Mouse (Mus musculus) thymus, postnatal 0 days (tissue): ENCODE results near the gene Vmn1r4. TPM values are rescaled to one million over a fixed set of nuclear protein-coding genes. Genes with fewer than 3 reads are reported as not detected.

Experiments
- DNase-seq: peaks from one replicate; pipeline ENCODE4 v3.0.0-alpha.2; 2015; ENCODE audit warnings: low spot score
- polyA plus RNA-seq: library from polyadenylated mRNA; unstranded; fragments of >200 nt; fragmentation: Nextera tagmentation; extraction: Ambion mirVana; gene quantifications from 2 replicates; pipeline ENCODE4 v1.2.1, GENCODE M21; 2015

Vmn1r4 gene
- 0.27 and 0.51 TPM in 2 replicates for polyA plus RNA-seq

- peak; percentile 98 for DNase-seq
Observed at GRCm38 (mm10) chr6:56923726-56924707, at the start of gene Vmn1r4, which contains the start of gene Nt5c3. TSS of gene Vmn1r4 (plus strand) at chr6:56924015. TSS of gene Nt5c3 (minus strand) at chr6:56923932.

GRCm38 (mm10) chr6:56876870-56877269, 46.9 kb upstream of the Vmn1r4 start:
- no peak for DNase-seq

- no peak for DNase-seq
Observed at GRCm38 (mm10) chr6:56877985-56878384, 45.8 kb upstream of the Vmn1r4 start.

- DNase-seq, result no peak
Observed at GRCm38 (mm10) chr6:56879352-56879955, 44.4 kb upstream of the Vmn1r4 start.

DNA sequence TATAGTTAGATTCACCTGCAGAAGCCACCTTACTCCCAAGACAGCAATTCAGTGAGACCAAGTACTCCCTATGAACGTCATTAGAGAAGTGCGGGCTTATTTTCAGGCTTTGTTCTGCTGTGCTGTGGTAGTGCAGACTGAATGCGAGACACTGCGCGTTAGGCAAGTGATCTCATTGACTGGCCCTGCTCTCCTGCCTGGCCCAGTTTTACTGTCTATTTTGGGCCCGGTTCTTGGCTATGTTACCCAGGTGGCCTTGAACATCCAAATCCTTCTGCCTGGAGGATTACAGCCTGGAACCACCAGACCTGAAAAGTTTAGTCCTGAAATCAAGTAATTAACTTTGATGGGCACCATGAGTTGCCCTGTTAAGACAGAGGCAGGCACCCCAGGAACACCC, 35.3 kb upstream of the Vmn1r4 start:
- DNase-seq, result no peak

DNA sequence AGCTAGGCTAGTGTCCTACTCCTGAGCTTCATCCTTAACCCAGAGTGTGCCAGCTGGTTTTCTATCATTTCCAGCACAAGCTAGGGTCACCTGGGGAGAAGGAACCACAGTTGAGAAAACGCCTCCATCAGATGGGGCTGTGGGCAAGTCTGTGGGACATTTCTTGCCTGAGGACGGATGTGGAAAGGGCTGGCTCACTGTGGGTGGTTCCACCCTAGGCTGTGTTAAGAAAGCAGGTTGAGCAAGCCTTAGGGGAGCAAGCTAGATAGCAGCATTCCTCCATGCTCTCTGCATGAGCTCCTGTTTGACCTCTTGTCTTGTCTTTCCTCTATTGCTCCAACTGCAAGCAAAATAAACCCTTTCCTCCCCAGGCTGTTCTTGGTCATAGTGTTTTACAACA, 33.1 kb upstream of the Vmn1r4 start:
- no peak for DNase-seq

DNA sequence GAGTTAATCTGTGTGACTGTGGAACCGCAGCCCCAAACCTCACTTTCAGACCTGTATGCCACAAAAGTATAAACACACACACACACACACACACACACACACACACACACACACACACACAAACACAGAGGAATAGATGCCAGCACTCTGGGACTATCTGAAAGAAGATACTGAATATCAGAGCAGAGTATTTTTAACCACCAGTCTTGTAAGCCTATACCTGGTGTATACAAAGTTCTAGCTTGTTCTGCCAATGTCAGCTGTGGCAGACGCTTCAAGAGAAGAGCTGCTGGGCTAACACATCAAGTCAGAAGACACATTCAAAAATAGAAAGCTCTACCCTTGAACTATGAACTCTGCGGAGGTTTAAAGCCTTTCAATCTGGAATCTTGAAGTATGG, 24.2 kb upstream of the Vmn1r4 start:
- DNase-seq, result no peak

GRCm38 (mm10) chr6:56901336-56901735, 22.5 kb upstream of the Vmn1r4 start:
- DNase-seq, result no peak

DNA sequence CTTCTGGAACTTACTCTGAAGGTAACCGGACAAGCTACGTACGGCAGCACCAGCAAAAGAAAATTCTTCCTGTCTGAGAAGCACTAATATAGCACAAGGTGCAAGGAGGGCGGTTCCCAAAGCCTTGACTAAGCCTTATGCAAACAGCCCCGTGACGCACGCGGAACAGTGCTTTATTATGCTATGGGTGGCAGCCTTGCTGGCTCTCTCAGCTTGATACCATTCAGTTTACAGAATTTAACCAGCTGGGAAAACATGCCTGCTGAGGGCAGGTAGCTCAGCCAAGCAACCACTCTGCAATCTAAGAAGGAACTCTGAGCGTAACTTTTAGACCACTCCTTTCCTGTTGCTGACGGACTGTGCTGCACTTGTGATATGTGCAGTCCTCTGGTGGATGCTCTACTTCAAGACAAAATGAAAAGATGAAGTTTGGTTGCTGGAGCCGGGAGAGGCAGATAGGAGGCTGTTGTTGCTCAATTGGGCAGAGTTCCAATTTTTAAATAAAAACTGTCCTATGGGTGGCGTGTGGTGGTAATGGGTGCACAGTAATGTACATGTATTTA, 21.9 kb upstream of the Vmn1r4 start:
- DNase-seq, result peak; percentile 46

DNA sequence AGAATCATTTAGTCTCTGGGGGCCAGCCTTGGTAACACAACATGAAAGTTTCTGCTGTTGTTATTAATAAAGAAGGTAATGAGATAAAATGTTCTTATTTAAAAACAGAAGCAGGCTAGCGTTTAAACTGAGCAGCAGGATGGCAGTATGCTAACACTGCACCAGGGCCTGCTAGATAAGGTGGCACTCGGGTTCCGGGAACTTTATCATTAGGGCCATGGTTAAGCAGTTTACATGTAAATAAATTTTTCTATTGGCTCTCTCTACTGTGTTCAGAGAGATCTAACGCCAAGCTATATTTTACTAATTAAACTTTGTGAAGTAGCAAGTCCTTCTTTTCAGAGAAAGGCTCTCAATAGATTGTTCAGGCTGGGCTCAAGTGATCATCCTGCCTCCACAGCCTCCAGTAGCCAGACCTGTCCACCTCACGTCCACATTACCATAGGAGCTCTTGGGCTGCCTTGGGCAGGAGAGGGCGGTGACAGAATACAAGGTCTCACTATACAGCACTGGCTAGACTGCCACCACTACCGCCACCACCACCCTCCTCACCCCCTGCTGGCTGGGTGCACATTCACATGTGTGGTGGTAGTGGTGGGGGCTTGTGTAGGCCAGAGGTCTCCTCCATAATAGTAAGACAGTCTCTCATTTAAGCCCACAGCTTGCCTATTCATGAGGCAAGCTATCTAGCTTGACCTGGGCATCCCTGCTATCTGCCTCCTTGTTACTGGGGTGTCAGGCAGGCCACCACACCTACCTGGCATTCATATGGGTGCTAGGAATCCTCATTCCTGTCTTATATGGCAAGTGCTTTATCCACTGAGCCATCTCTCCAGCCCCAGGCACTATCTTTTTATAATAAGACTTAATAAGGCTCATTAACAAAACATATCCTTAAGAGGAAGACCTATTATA, 21.0 kb upstream of the Vmn1r4 start:
- DNase-seq, result no peak

GRCm38 (mm10) chr6:56903831-56904230, 20.0 kb upstream of the Vmn1r4 start:
- no peak for DNase-seq

- DNase-seq, result no peak
Observed at GRCm38 (mm10) chr6:56904330-56904729, 19.5 kb upstream of the Vmn1r4 start.

GRCm38 (mm10) chr6:56904982-56905381, 18.8 kb upstream of the Vmn1r4 start:
- DNase-seq, result no peak

DNA sequence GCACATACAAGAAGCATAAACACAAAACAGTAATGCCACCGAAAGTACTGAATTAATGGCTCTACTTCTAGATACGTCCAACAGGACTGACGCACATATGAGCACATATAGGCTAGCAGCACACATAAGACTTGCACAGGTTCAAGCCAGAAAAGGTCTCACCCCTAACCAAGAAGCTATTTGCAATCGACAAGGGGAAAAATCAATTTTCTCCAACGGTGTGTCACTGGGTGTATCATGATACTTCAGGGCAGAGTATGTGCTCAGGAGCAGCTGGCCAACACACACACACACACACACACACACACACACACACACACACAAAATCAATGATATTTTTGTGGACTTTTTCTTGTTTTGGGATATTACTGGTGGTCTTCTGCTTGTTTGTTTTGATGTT, 18.3 kb upstream of the Vmn1r4 start:
- DNase-seq, result no peak

GRCm38 (mm10) chr6:56906121-56906846, 17.5 kb upstream of the Vmn1r4 start:
- no peak for DNase-seq

DNA sequence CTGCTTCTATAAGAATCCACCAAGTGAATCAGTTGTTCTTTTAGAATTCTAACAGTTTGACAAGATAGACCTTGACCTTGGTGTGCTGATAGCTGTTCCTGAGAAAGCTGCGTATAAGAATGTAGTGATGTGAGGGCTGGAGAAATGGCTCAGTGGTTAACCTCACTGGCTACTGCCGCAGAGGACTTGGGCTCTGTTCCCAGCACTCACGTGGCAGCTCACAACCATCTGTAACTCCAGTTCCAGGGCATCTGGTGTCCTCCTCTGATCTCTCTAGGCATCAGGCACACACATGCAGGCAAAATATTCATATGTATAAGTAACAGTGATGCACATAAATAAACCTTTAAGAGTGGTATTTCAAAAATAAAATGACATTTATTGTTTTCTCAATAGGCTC, 15.8 kb upstream of the Vmn1r4 start:
- no peak for DNase-seq

DNA sequence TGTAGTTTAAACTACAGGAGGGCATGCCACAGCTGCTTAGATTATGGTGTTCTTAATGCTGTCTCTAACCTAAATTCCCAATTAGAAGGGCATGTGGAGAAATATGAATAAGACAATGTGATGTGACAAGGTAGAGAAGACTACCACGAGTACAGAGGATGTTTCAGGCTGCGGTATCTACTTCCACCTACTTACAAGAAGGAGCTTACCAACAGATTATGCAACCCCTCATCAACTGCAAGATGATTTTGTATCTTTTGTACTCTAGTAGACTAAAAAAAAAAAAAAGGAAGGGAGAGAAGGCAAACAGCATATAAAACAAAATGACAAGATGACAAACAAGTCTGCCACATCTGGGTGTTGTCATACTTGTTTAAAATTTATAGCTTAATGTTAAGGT, 15.4 kb upstream of the Vmn1r4 start:
- DNase-seq, result no peak

- peak; percentile 56 for DNase-seq
Observed at GRCm38 (mm10) chr6:56908912-56909311, 14.9 kb upstream of the Vmn1r4 start.

- no peak for DNase-seq
Observed at GRCm38 (mm10) chr6:56910910-56911309, 12.9 kb upstream of the Vmn1r4 start.

DNA sequence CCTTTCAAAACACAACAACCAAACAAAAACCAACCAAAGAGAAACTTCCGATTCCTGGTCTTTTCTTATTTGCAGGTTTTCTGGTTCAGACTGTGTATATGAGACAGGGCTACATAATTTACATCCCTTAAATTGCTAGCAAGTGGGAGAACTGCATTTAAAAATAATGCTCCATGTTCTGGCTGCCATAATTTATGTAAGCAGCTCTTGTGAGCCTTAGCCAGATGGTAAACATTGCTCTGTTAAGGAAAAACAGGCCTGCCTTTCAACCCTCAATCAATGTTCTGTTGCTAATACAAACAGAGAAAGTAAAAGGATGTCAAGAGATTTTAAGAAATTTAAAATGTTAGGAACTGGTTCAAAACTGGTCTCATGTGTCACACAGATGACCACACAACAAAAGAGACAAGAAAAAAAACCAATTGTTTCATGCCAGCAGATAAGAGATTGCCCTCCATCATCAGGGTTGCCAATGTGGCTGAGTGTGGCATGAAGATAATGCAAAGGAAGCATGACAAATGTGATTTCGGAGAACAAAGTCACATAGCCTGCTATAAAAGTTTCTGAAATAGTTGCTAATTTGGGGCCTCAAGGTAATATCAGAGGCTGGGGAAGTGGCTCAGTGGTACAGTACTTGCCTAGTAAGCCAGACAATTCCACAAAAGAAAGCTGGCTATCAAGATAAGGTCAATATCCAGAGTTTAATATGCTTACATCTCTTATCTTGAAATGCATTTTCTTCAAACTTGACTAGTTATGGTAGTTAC, 10.5 kb upstream of the Vmn1r4 start:
- DNase-seq, result no peak
